Mouse (Mus musculus): ENCODE data around the gene H2afb1. TPM values are rescaled to one million over a fixed set of nuclear protein-coding genes. Genes with fewer than 3 reads are reported as not detected.
"Not testable (repeated sequence)": the region's sequence is repeated elsewhere in the genome, so short reads cannot be mapped to it uniquely, and the experiment has no call there.

H2afb1 gene
- not detected in 2 replicates for polyA plus RNA-seq (2014; fragmentation: Nextera tagmentation; extraction: Ambion mirVana)

DNA sequence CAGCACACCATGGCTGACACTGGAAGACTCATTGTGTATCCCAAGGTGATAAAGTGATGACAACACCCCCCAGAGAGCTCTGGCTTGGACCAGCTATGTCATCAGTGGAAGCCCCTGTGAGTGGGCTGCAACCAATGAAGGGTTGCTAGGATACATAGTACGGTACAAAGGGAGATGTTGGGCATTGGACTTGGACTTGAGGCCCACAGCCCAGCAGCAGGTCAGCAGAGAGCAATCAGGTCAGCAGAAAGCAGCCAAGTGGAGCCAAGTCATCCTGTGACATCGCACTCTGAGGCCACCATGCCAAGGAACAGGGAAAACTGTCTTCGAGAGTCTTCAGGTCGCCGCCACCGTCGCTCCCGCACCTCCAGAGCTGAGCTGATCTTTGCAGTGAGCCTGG, at the start of gene H2afb1:
H2afb1 (plus strand) TSS at position 301 of the 400 bp plus-strand sequence.
- not testable (repeated sequence) for H3K4me1 ChIP-seq (replicated peaks; ENCODE audit: control insufficient read depth, insufficient read depth, low read length); DNase-seq (ENCODE audit: low spot score); H3K36me3 ChIP-seq (ENCODE audit: control insufficient read depth, insufficient read depth, low read length); H3K27ac ChIP-seq (ENCODE audit: low read depth); H3K9me3 ChIP-seq (ENCODE audit: control insufficient read depth, low read length); H3K4me2 ChIP-seq (ENCODE audit: low read length); H3K27me3 ChIP-seq (replicated peaks; ENCODE audit: control insufficient read depth, insufficient read depth, low read length); H3K4me3 ChIP-seq (ENCODE audit: low read depth, low read length); H3K9ac ChIP-seq (ENCODE audit: low read length); ATAC-seq (replicated peaks; ENCODE audit: low FRiP score, low TSS enrichment, low read depth)
- WGBS = 95% methylated on average over 6 of the region's 8 CpGs

DNA sequence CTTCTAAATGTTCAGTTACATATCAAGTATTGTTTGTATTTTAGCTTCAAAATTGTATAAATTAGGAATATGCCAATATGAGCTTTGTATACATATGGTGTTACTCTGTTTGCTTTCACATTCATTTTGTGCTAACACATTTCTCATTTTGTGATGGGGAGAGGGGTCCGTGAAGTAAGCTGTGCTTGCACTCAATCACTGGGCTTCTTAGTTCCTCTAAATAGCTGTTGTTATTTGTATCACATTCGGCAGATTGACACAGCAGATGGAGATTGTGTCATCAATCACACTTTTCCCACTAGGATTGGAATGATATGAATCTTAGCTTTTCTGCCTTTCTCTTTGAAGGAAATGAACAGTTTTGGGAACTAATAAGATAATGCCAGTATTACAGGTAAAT, 21.5 kb downstream of the H2afb1 start:
- H3K9me3 ChIP-seq (ENCODE audit: control insufficient read depth, low read length) = no peaks in the 10 kb centered on the region
- no peaks in the 10 kb centered on the region for H3K27me3 ChIP-seq (replicated peaks; ENCODE audit: control insufficient read depth, insufficient read depth, low read length)
- WGBS = 63% methylated on average over 2 of the region's 2 CpGs
- no peak overlapping the region for H3K27ac ChIP-seq (ENCODE audit: low read depth)
- H3K4me1 ChIP-seq (replicated peaks; ENCODE audit: control insufficient read depth, insufficient read depth, low read length) = no peaks in the 10 kb centered on the region
- ATAC-seq (replicated peaks; ENCODE audit: low FRiP score, low TSS enrichment, low read depth) (no peak), DNase-seq (ENCODE audit: low spot score) (no peak)
- no peak overlapping the region for H3K4me3 ChIP-seq (ENCODE audit: low read depth, low read length)
- no peak overlapping the region for H3K4me2 ChIP-seq (ENCODE audit: low read length)
- no peaks in the 10 kb centered on the region for H3K36me3 ChIP-seq (ENCODE audit: control insufficient read depth, insufficient read depth, low read length)
- no peak overlapping the region for H3K9ac ChIP-seq (ENCODE audit: low read length)
